Mouse (Mus musculus) neural tube, embryonic 14.5 days (tissue): ENCODE data around the gene Cux1. TPM values are rescaled to one million over a fixed set of nuclear protein-coding genes. Genes with fewer than 3 reads are reported as not detected.

Source experiments
- ATAC-seq: fragments of 200-750 bp; cut with Nextera tagmentation; 2 replicates; pipeline ENCODE4 v1.8.0; 2017; ENCODE audit warnings: low read depth, mild to moderate bottlenecking, moderate TSS enrichment, moderate library complexity
- H3K27ac ChIP-seq: fragments of 300-500 bp; sonication (generic); 2 replicates; pipeline ENCODE4 v1.5.1; 2014; ENCODE audit warnings: low read depth, mild to moderate bottlenecking, control low read depth, low read length, moderate library complexity, mixed read lengths
- H3K27me3 ChIP-seq: fragments of 300-500 bp; sonication (generic); 2 replicates; pipeline ENCODE4 v1.6.1; 2014; ENCODE audit warnings: low read length; ENCODE audit not compliant: control insufficient read depth, insufficient read depth
- H3K36me3 ChIP-seq: fragments of 300-500 bp; sonication (generic); 2 replicates; pipeline ENCODE4 v1.6.1; 2014; ENCODE audit warnings: low read length, mixed read lengths; ENCODE audit not compliant: control insufficient read depth, insufficient read depth
- H3K4me1 ChIP-seq: fragments of 300-500 bp; sonication (generic); 2 replicates; pipeline ENCODE4 v1.6.1; 2014; ENCODE audit warnings: low read length; ENCODE audit not compliant: control insufficient read depth, insufficient read depth
- H3K4me2 ChIP-seq: fragments of 300-500 bp; sonication (generic); 2 replicates; pipeline ENCODE4 v1.6.1; 2014; ENCODE audit warnings: mild to moderate bottlenecking, low read depth, low read length, control low read depth
- H3K4me3 ChIP-seq: fragments of 300-500 bp; sonication (generic); 2 replicates; pipeline ENCODE4 v1.5.1; 2014; ENCODE audit warnings: low read depth, low read length, control low read depth, mixed read lengths
- H3K9ac ChIP-seq: fragments of 300-500 bp; sonication (generic); replicated peaks from 2 replicates; pipeline ENCODE4 v1.6.1; 2014; ENCODE audit warnings: low read depth, mild to moderate bottlenecking, control low read depth, low read length, mixed read lengths
- H3K9me3 ChIP-seq: fragments of 300-500 bp; sonication (generic); 2 replicates; pipeline ENCODE4 v1.6.1; 2016; ENCODE audit warnings: low read length; ENCODE audit not compliant: control insufficient read depth
- WGBS: fragments of 180-500 bp; shearing (Covaris S2); extraction: QIAGEN DNeasy Blood & Tissue Kit; methylation state at CpG from one replicate; pipeline ENCODE4 v1.1.7; 2014; 5-methylcytosine and 5-hydroxymethylcytosine counted together
- polyA plus RNA-seq: library from polyadenylated mRNA; unstranded; fragments of >200 nt; fragmentation: Nextera tagmentation; extraction: Ambion mirVana; gene quantifications from 2 replicates; pipeline ENCODE4 v1.2.1, GENCODE M21; 2014

The Cux1 gene
- polyA plus RNA-seq, 1 experiment from 2014 or later, result 95.3 TPM

DNA sequence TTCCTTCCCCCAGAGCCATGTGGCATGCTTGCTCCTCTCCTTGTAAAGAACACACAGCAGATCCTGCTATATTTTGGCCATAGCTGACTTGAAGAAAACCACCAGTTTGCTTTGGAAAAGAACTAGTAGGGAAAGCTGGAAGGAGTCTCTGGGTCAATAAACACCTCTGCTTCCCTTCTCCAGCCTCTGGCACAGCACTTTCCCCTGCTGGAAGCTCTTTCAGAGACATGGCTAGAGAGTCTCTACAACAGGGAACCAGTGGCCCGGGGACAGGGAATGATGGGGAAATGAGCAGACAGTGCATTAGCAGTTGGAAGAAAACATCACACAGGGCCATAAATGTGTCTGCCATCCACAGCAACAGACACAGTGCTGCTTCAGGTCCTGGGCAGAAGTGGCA is 98.0 kb downstream of the Cux1 start:
- no peaks in the 10 kb centered on the region for H3K9me3 ChIP-seq
- peaks cover 43% of the 10 kb centered on the region for H3K4me1 ChIP-seq
- no peak overlapping the region for H3K27ac ChIP-seq
- H3K9ac ChIP-seq, result no peak overlapping the region
- no peak overlapping the region for H3K4me3 ChIP-seq
- 50% methylated on average over 1 of the region's 1 CpGs for WGBS
- no peaks in the 10 kb centered on the region for H3K36me3 ChIP-seq
- no peak overlapping the region for H3K4me2 ChIP-seq
- no peak for ATAC-seq
- H3K27me3 ChIP-seq, result no peaks in the 10 kb centered on the region

- peaks cover 26% of the 10 kb centered on the region for H3K4me1 ChIP-seq
- no peak overlapping the region for H3K4me3 ChIP-seq
- 18% methylated on average over 6 of the region's 8 CpGs for WGBS
- H3K27ac ChIP-seq, result no peak overlapping the region
- no peaks in the 10 kb centered on the region for H3K9me3 ChIP-seq
- H3K4me2 ChIP-seq, result no peak overlapping the region
- ATAC-seq, result no peak
- H3K9ac ChIP-seq, result no peak overlapping the region
- H3K27me3 ChIP-seq, result no peaks in the 10 kb centered on the region
- H3K36me3 ChIP-seq, result no peaks in the 10 kb centered on the region
These were observed 99.8 kb downstream of the Cux1 start for GRCm38 (mm10) chr5:136467360-136467999.

- Histone ChIP-seq H3K4me2 (no peak overlapping the region), H3K4me1 (peaks cover 25% of the 10 kb centered on the region), H3K4me3 (no peak overlapping the region), H3K9me3 (no peaks in the 10 kb centered on the region), H3K36me3 (no peaks in the 10 kb centered on the region), H3K9ac (no peak overlapping the region), H3K27me3 (no peaks in the 10 kb centered on the region), H3K27ac (no peak overlapping the region)
- WGBS, result 49% methylated on average over 11 of the region's 11 CpGs
- ATAC-seq, result no peak
These were observed 101.4 kb downstream of the Cux1 start for GRCm38 (mm10) chr5:136465770-136466406.

- H3K27me3 ChIP-seq, result no peaks in the 10 kb centered on the region
- no peaks in the 10 kb centered on the region for H3K36me3 ChIP-seq
- no peaks in the 10 kb centered on the region for H3K9me3 ChIP-seq
- no peak overlapping the region for H3K4me3 ChIP-seq
- no peak overlapping the region for H3K4me2 ChIP-seq
- H3K4me1 ChIP-seq, result peaks cover 25% of the 10 kb centered on the region
- H3K27ac ChIP-seq, result no peak overlapping the region
- no peak overlapping the region for H3K9ac ChIP-seq
- ATAC-seq, result no peak
- WGBS, result 53% methylated on average over 5 of the region's 5 CpGs
These were observed 101.9 kb downstream of the Cux1 start for GRCm38 (mm10) chr5:136465366-136465765.

DNA sequence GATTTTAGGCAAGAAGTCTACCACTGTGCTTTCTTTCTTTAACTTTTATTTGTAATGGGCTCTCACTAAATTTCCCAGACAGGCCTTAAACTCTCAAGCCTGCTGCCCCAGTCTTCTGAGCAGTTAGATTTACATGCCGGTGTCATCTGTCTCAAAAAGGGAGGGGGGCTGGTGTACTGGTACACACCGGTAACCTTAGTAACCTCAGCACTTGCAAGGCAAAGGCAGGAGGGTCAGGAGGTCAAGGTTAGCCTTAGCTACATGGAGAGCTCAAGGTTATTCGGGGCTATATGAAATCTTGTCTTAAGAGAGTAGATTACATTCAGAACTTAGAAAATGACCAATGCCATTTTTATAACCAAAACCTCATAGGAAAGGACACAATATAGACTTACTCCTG is 102.4 kb downstream of the Cux1 start:
- no peak overlapping the region for H3K4me2 ChIP-seq
- WGBS, result 47% methylated on average over 3 of the region's 3 CpGs
- H3K27ac ChIP-seq, result no peak overlapping the region
- H3K36me3 ChIP-seq, result no peaks in the 10 kb centered on the region
- no peaks in the 10 kb centered on the region for H3K27me3 ChIP-seq
- no peak overlapping the region for H3K4me3 ChIP-seq
- H3K9ac ChIP-seq, result no peak overlapping the region
- H3K4me1 ChIP-seq, result peaks cover 25% of the 10 kb centered on the region
- ATAC-seq, result no peak
- no peaks in the 10 kb centered on the region for H3K9me3 ChIP-seq

DNA sequence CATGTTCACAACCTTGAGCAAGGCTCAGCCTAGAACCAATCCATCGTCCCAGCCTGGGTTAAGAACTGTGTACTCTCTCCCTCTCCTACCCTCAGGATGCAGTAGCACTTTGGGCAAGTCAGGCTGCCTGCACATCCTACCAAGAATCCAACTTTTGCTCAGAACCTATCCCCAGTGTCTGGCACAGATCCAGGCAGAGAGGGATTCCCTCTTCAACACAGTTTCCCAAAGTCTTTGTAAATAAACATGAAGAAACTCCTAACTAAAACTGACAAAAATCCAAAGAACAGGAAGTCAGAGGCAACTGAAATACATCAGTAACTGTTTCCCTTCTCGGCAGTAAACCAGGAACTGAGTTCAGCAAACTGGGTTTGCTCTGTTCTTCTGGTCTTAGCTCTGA is 103.2 kb downstream of the Cux1 start:
- ATAC-seq, result no peak
- Histone ChIP-seq H3K9ac (no peak overlapping the region), H3K9me3 (no peaks in the 10 kb centered on the region), H3K4me1 (peaks cover 25% of the 10 kb centered on the region), H3K27me3 (no peaks in the 10 kb centered on the region), H3K4me2 (no peak overlapping the region), H3K27ac (no peak overlapping the region), H3K4me3 (no peak overlapping the region), H3K36me3 (no peaks in the 10 kb centered on the region)
- WGBS, result 84% methylated on average over 2 of the region's 2 CpGs

GRCm38 (mm10) chr5:136462613-136463012 is 104.7 kb downstream of the Cux1 start:
- no peak overlapping the region for H3K9ac ChIP-seq
- no peak overlapping the region for H3K4me3 ChIP-seq
- no peak overlapping the region for H3K4me2 ChIP-seq
- no peaks in the 10 kb centered on the region for H3K27me3 ChIP-seq
- H3K27ac ChIP-seq, result no peak overlapping the region
- H3K4me1 ChIP-seq, result peaks cover 23% of the 10 kb centered on the region
- ATAC-seq, result no peak
- 66% methylated on average over 6 of the region's 6 CpGs for WGBS
- no peaks in the 10 kb centered on the region for H3K36me3 ChIP-seq
- no peaks in the 10 kb centered on the region for H3K9me3 ChIP-seq

- Histone ChIP-seq H3K4me1 (peaks cover 11% of the 10 kb centered on the region; the same call in 1 of the 2 replicates), H3K9me3 (no peaks in the 10 kb centered on the region), H3K36me3 (no peaks in the 10 kb centered on the region), H3K4me3 (no peak overlapping the region), H3K4me2 (no peak overlapping the region), H3K27me3 (no peaks in the 10 kb centered on the region), H3K9ac (no peak overlapping the region), H3K27ac (no peak overlapping the region)
- ATAC-seq, result no peak
- 96% methylated on average over 6 of the region's 6 CpGs for WGBS
These were observed 107.4 kb downstream of the Cux1 start for GRCm38 (mm10) chr5:136459901-136460300.

DNA sequence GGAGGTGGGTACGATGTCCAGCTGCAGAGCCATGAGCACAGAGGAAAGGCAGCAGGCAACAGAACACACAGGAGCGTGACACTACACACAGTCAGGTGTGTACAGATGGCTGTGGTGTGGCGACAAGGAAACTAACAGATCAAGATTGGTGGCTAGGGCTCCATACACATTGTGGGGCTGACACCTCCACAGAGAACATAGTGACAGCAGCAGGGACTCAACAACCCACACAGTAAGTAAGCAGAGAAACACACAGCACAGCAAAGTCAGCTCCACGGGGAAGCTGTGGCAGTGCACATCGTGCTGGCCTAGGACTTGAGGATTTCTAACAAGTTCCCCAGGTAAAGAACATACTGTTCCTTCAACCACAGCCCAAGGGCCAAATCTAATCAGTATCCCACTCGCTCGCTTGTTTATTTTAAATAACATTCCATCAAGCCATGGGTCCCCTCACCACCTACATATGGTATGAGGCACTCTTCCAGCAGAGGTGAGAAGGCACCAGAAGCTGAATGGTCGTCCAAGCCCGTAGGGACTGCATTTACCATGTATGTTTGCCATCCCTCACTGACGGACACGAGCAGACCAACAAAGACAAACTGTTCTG is 108.3 kb downstream of the Cux1 start:
- H3K36me3 ChIP-seq, result no peaks in the 10 kb centered on the region
- no peaks in the 10 kb centered on the region for H3K27me3 ChIP-seq
- 0 out of 2 replicates have a peak, but pooled peaks cover 5% of the 10 kb centered on the region for H3K4me1 ChIP-seq
- no peak overlapping the region for H3K9ac ChIP-seq
- no peak overlapping the region for H3K27ac ChIP-seq
- H3K4me2 ChIP-seq, result no peak overlapping the region
- no peaks in the 10 kb centered on the region for H3K9me3 ChIP-seq
- 82% methylated on average over 11 of the region's 11 CpGs for WGBS
- no peak for ATAC-seq
- H3K4me3 ChIP-seq, result no peak overlapping the region
